Mouse (Mus musculus) megakaryocyte-erythroid progenitor cell, adult 5 weeks (primary cell): Measurements from ENCODE around the gene Tdrkh. TPM values are rescaled to one million over a fixed set of nuclear protein-coding genes. Genes with fewer than 3 reads are reported as not detected.

ENCODE experiments used
- polyA plus RNA-seq: library from polyadenylated mRNA; stranded (reverse); fragments of >175 nt; gene quantifications from 2 replicates; pipeline ENCODE4 v1.2.3, GENCODE M21; 2012

The Tdrkh gene
- 2.3 and 3.4 TPM in 2 replicates for polyA plus RNA-seq

DNA sequence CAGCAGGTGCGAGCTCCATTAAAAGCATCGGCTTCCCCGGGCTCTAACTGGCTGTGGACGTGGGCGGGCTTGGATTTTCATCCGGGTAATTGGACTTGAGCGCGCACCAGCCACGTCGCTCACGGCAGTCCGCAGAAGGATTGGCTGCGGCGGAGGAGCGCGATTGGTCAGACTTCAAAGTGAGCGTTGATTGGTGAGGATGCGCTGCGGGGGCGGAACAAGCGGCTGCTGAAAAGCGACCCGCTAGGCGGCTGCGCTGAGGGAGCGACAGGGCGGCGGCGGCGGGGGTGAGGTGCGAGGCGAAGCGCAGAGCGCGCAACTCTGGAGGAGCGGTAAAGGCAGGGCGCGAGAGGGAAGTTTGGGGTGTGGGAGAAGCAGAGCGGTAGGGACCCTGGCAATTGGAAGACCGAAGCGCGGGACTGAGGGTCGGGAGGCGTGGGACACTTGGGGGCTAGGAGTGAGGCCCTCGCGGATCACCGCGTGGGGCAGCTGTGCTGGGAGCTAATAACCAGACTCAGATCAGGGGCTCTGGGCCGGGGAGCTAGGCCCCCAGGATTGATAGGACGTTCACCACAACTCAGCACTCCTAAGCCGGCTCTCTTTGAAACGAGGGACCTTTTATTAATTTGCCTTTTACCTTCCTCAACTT is at the start of gene Tdrkh:
Tdrkh (plus strand) TSS at position 243 of the 649 bp plus-strand sequence.

DNA sequence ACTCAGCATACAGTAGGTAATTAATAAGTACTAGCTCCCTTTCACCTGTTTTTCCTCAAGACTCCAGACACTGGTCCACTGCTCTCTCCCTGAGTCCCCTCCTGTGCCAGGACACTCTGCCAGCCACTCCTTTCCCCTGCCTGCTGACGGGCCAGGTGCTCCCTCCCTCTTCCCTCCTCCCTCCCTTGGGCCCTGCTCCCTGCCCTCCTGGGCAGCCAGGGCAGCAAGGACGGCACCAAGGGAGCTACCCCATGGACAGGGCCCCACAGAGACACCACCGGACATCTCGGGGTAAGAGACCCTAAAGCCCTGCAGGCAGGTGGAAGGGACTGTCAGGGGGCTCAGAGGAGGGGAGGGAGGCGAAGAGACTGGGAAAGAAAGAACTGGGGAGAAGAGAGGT is 40.4 kb upstream of the Tdrkh start, which contains the start of gene Rorc:
Rorc (plus strand) TSS at position 154 of the 400 bp plus-strand sequence.

DNA sequence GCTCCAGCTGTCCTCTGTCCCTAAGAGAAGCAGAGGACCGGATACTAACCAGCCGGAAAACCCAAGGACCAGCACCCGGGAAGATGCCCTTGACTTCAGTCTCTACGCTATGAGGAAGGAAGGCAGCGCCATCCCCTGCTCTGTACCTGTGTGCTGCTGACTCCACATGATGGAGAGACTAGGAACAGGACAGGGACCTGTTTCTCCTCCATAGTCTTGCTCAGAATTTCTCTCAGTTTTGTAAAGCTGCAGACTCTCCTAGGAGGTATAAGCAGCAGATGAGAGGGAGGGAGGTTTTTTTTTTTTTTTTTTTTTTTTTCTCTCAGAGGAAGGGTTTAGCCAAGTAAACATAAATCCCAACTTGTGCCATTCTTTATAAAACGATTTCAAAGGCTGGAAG is 14.9 kb upstream of the Tdrkh start, which contains the start of gene Lingo4:
Lingo4 (plus strand) TSS at position 301 of the 400 bp plus-strand sequence.

DNA sequence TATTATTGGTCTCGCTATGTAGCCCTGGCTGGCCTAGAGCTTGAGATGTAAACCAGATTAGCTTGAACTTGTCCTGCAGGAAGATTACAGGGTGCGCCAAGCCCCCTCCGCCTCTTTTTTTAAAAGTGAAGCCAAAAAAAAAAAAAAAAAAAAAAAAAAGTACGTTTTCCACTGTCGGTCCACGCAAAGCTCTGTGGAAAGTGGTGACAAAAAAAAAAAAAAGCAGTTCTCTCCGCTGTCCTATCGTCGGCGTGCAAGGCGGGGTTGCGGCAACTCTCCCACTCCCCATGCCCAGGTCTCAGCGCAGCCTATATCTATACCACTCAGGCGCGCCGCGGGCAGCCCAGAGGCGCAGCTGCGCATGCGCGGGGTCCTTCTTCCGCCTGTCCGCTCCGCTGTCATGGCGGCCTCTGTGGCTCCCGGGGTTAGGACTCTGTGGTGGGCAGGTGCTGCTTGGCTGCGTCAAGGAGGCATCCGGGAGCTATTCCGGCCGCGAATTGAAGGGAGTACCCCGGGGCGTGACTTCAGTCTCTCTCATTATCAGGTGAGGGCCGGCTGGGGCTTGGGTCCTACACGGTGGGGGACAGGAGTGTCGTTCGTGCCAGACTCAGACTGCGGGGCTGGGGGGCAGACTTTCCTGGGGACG is 30.0 kb downstream of the Tdrkh start, which contains the start of gene Mrpl9:
Mrpl9 (plus strand) TSS at position 368 of the 646 bp plus-strand sequence.

DNA sequence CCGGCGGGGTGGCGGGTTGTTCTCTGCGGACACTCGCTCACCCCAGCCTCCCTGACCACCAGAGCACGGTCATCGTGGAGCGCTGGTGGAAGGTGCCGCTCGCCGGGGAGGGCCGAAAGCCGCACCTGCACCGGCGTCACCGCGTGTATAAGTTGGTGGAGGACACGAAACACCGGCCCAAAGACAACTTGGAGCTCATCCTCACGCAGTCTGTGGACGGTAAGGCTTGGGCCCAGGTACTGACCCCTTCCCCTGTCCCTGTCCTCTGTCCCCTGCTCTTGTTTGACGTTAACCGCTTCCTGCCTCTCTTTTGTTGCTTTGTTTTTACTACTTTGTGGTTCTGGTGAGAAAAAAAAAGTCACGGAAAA is 30.5 kb downstream of the Tdrkh start, which contains the start of gene Oaz3:
Oaz3 (minus strand) TSS at position 319 of the 368 bp plus-strand sequence.

DNA sequence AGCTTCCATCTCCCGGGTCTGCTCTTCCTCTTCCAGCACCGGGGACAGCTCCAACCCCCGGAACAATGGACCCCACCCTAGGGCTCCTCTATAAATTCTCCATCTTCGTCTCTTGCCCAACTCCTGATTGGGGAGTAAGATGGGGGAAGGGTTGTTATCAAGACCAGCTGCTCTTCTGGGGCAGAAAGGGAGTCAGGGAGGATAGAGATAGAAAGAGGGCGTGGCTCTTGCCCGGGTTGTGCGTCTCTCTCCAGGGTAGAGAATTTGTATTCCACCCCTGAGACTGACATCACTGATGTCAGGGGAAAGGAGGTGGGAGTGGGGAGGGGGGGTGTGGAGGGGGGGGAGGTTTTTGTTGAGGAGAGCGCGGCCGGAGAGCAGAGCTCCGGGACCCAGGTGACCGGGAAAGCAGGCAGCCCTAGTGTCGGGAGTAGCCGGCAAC is 64.9 kb downstream of the Tdrkh start, which contains the start of gene Celf3:
Celf3 (plus strand) TSS at position 315 of the 442 bp plus-strand sequence.

DNA sequence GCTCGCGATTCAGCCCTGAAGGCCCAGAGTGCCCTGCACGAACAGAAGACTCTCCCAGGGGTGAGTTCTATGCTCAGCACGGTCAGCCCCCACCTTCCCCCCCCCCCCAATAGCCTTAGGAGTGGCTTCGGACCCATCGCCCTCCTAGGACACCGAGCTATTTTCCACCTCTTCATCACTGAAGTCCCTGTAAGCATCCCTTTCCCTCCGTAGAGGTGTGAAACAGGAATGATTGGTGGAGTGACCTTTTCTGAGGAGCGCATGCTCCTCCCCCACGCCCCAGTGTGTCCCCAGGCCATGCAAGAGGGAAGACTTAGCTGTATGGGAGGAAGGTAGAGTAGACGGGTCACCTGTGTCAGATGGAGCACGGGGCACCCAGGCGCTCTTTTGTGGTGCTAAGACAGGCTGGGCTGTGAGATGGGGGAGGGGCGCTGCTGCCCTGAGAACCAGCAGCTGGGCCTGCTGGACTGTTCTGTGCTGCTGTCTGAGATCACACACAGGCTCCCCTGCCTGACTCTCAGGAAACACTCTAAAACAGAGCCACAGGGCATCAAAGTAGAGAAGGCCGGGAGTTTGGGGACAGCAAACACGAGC is 67.3 kb downstream of the Tdrkh start, which contains the start of gene Riiad1:
Riiad1 (minus strand) TSS at position 51 of the 594 bp plus-strand sequence.

Other genes with a start within 250 kb of the Tdrkh start
- not detected in 2 replicates for gene Gm10696, start 235.1 kb upstream of the Tdrkh start, polyA plus RNA-seq
- gene Gm5286, start 216.6 kb upstream of the Tdrkh start, polyA plus RNA-seq, result not detected in 2 replicates
- gene Gm4778, start 149.2 kb upstream of the Tdrkh start, polyA plus RNA-seq, result not detected in 2 replicates
- 0.39 and 0.41 TPM in 2 replicates for gene Them4, start 103.2 kb upstream of the Tdrkh start, polyA plus RNA-seq
- not detected in 2 replicates for gene Them5, start 71.2 kb upstream of the Tdrkh start, polyA plus RNA-seq
- not detected in 2 replicates for gene C2cd4d, start 50.8 kb upstream of the Tdrkh start, polyA plus RNA-seq
- gene Rorc, start 40.5 kb upstream of the Tdrkh start, polyA plus RNA-seq, result 0.13 and 0.22 TPM in 2 replicates
- gene Lingo4, start 14.8 kb upstream of the Tdrkh start, polyA plus RNA-seq, result 0.04 and 0.07 TPM in 2 replicates
- gene Mrpl9, start 30.0 kb downstream of the Tdrkh start, polyA plus RNA-seq, result 60.0 and 65.6 TPM in 2 replicates
- not detected in 2 replicates for gene Oaz3, start 30.6 kb downstream of the Tdrkh start, polyA plus RNA-seq
- not detected in 2 replicates for gene Celf3, start 65.0 kb downstream of the Tdrkh start, polyA plus RNA-seq
- gene Riiad1, start 67.1 kb downstream of the Tdrkh start, polyA plus RNA-seq, result 0.10 TPM in 1 of 2 replicates, not detected in the other
- 5.6 and 6.2 TPM in 2 replicates for gene Snx27, start 169.4 kb downstream of the Tdrkh start, polyA plus RNA-seq
- gene Gm10972, start 229.8 kb downstream of the Tdrkh start, polyA plus RNA-seq, result not detected in 2 replicates
- gene Tuft1, start 245.6 kb downstream of the Tdrkh start, polyA plus RNA-seq, result 2.0 and 3.0 TPM in 2 replicates